Mouse (Mus musculus): ENCODE measurements around the gene 0610010K14Rik. TPM values are rescaled to one million over a fixed set of nuclear protein-coding genes. Genes with fewer than 3 reads are reported as not detected.
A peak's percentile ranks its signal among the peaks of the same experiment; 100 is the strongest.

Gene 0610010K14Rik
- polyA plus RNA-seq, 1 experiment from 2014 or later, result 210 TPM

GRCm38 (mm10) chr11:70254337-70254736 lies 16.6 kb upstream of the 0610010K14Rik start:
- peaks cover 67% of the 10 kb centered on the region for H3K27me3 ChIP-seq
- peak overlapping the region; percentile 20 for H3K4me3 ChIP-seq
- peak overlapping the region; percentile 46 for H3K4me2 ChIP-seq (replicated peaks)
- ATAC-seq (ENCODE audit: low FRiP score), result no peak
- no peak overlapping the region for H3K9ac ChIP-seq
- no peaks in the 10 kb centered on the region for H3K9me3 ChIP-seq (replicated peaks)
- no peaks in the 10 kb centered on the region for H3K36me3 ChIP-seq
- H3K27ac ChIP-seq, result no peak overlapping the region
- H3K4me1 ChIP-seq, result peaks cover 10% of the 10 kb centered on the region
- 4% methylated on average over 18 of the region's 18 CpGs for WGBS

GRCm38 (mm10) chr11:70251853-70252252 lies 14.1 kb upstream of the 0610010K14Rik start:
- peaks cover 10% of the 10 kb centered on the region for H3K4me1 ChIP-seq
- H3K27ac ChIP-seq, result no peak overlapping the region
- peaks cover 69% of the 10 kb centered on the region for H3K27me3 ChIP-seq
- no peak overlapping the region for H3K4me3 ChIP-seq
- no peaks in the 10 kb centered on the region for H3K9me3 ChIP-seq (replicated peaks)
- H3K9ac ChIP-seq, result no peak overlapping the region
- H3K36me3 ChIP-seq, result no peaks in the 10 kb centered on the region
- H3K4me2 ChIP-seq (replicated peaks), result no peak overlapping the region
- ATAC-seq (ENCODE audit: low FRiP score), result no peak
- WGBS, result 82% methylated on average over 8 of the region's 8 CpGs

GRCm38 (mm10) chr11:70250150-70250549 lies 12.4 kb upstream of the 0610010K14Rik start:
- peaks cover 67% of the 10 kb centered on the region for H3K27me3 ChIP-seq
- WGBS, result 67% methylated on average over 11 of the region's 11 CpGs

GRCm38 (mm10) chr11:70247136-70247845 lies 9.6 kb upstream of the 0610010K14Rik start:
- Histone ChIP-seq H3K36me3 (no peaks in the 10 kb centered on the region), H3K27me3 (peaks cover 39% of the 10 kb centered on the region), H3K4me1 (no peaks in the 10 kb centered on the region), H3K27ac (no peak overlapping the region), H3K4me3 (no peak overlapping the region), H3K4me2 (replicated peaks) (no peak overlapping the region), H3K9ac (no peak overlapping the region), H3K9me3 (replicated peaks) (no peaks in the 10 kb centered on the region)
- no peak for ATAC-seq (ENCODE audit: low FRiP score)
- 51% methylated on average over 9 of the region's 9 CpGs for WGBS

More at GRCm38 (mm10) chr11:70250150-70250549, 12.4 kb upstream of the 0610010K14Rik start:
- Histone ChIP-seq H3K4me2 (replicated peaks) (no peak overlapping the region), H3K36me3 (no peaks in the 10 kb centered on the region), H3K4me1 (peaks cover 10% of the 10 kb centered on the region), H3K9me3 (replicated peaks) (no peaks in the 10 kb centered on the region), H3K27ac (no peak overlapping the region), H3K4me3 (no peak overlapping the region), H3K9ac (no peak overlapping the region)
- no peak for ATAC-seq (ENCODE audit: low FRiP score)

GRCm38 (mm10) chr11:70242591-70242990 lies 4.9 kb upstream of the 0610010K14Rik start:
- ATAC-seq (ENCODE audit: low FRiP score), result no peak
- H3K9ac ChIP-seq, result no peak overlapping the region
- peaks cover 16% of the 10 kb centered on the region for H3K4me1 ChIP-seq
- WGBS, result 74% methylated on average over 11 of the region's 11 CpGs
- H3K27ac ChIP-seq, result no peak overlapping the region
- H3K36me3 ChIP-seq, result no peaks in the 10 kb centered on the region
- H3K4me2 ChIP-seq (replicated peaks), result no peak overlapping the region
- H3K27me3 ChIP-seq, result peaks cover 12% of the 10 kb centered on the region; the same call in 1 of the 2 replicates
- H3K4me3 ChIP-seq, result no peak overlapping the region
- H3K9me3 ChIP-seq (replicated peaks), result no peaks in the 10 kb centered on the region

- Histone ChIP-seq H3K4me3 (peak within 1 kb of the TSS; percentile 91), H3K27ac (peak within 1 kb of the TSS; percentile 85), H3K9ac (peak within 1 kb of the TSS; percentile 92), H3K4me1 (peaks cover 26% of the 10 kb centered on the region), H3K36me3 (peaks cover 14% of the 10 kb centered on the region), H3K9me3 (replicated peaks) (no peaks in the 10 kb centered on the region), H3K4me2 (replicated peaks) (peak within 1 kb of the TSS; percentile 98), H3K27me3 (no peaks in the 10 kb centered on the region)
- ATAC-seq (ENCODE audit: low FRiP score), result peak; percentile 26
- 0% methylated on average over 34 of the region's 35 CpGs for WGBS
Observed at GRCm38 (mm10) chr11:70239541-70240279, 2.0 kb upstream of the 0610010K14Rik start, which contains the start of the genes Gm21988 and Rnasek. Gene Gm21988, minus strand, starts transcription at chr11:70239830. Gene Rnasek, minus strand, starts transcription at chr11:70239842.

GRCm38 (mm10) chr11:70238591-70239440 lies 1.1 kb upstream of the 0610010K14Rik start:
- H3K9ac ChIP-seq, result peak overlapping the region; percentile 92

GRCm38 (mm10) chr11:70236717-70237116 lies 997 bp downstream of the 0610010K14Rik start:
- H3K27me3 ChIP-seq, result no peaks in the 10 kb centered on the region

More at GRCm38 (mm10) chr11:70238591-70239440, 1.1 kb upstream of the 0610010K14Rik start:
- peak overlapping the region; percentile 98 for H3K4me2 ChIP-seq (replicated peaks)
- H3K9me3 ChIP-seq (replicated peaks), result no peaks in the 10 kb centered on the region
- H3K4me1 ChIP-seq, result peaks cover 26% of the 10 kb centered on the region
- H3K4me3 ChIP-seq, result peak overlapping the region; percentile 91
- peak overlapping the region; percentile 92 for H3K27ac ChIP-seq
- 12% methylated on average over 23 of the region's 23 CpGs for WGBS
- no peak for ATAC-seq (ENCODE audit: low FRiP score)
- H3K27me3 ChIP-seq, result no peaks in the 10 kb centered on the region
- H3K36me3 ChIP-seq, result peaks cover 21% of the 10 kb centered on the region

GRCm38 (mm10) chr11:70235254-70235900 lies 2.3 kb downstream of the 0610010K14Rik start:
- Histone ChIP-seq H3K36me3 (peaks cover 21% of the 10 kb centered on the region), H3K4me3 (no peak overlapping the region), H3K27ac (no peak overlapping the region), H3K27me3 (peaks cover 7% of the 10 kb centered on the region), H3K4me2 (replicated peaks) (no peak overlapping the region), H3K9ac (no peak overlapping the region), H3K4me1 (peaks cover 32% of the 10 kb centered on the region), H3K9me3 (replicated peaks) (no peaks in the 10 kb centered on the region)
- 93% methylated on average over 12 of the region's 12 CpGs for WGBS
- no peak for ATAC-seq (ENCODE audit: low FRiP score)

More at GRCm38 (mm10) chr11:70236717-70237116, 997 bp downstream of the 0610010K14Rik start:
- Histone ChIP-seq H3K27ac (peak overlapping the region; percentile 92), H3K4me2 (replicated peaks) (peak overlapping the region; percentile 98), H3K9me3 (replicated peaks) (no peaks in the 10 kb centered on the region), H3K4me1 (peaks cover 37% of the 10 kb centered on the region), H3K9ac (peak overlapping the region; percentile 92), H3K4me3 (peak overlapping the region; percentile 91), H3K36me3 (peaks cover 21% of the 10 kb centered on the region)
- ATAC-seq (ENCODE audit: low FRiP score), result no peak
- 27% methylated on average over 7 of the region's 7 CpGs for WGBS

- 92% methylated on average over 8 of the region's 8 CpGs for WGBS
- ATAC-seq (ENCODE audit: low FRiP score), result no peak
- Histone ChIP-seq H3K4me1 (peaks cover 40% of the 10 kb centered on the region), H3K4me3 (no peak overlapping the region), H3K27ac (no peak overlapping the region), H3K36me3 (peaks cover 21% of the 10 kb centered on the region), H3K4me2 (replicated peaks) (no peak overlapping the region), H3K9ac (no peak overlapping the region), H3K27me3 (peaks cover 15% of the 10 kb centered on the region), H3K9me3 (replicated peaks) (no peaks in the 10 kb centered on the region)
Observed at GRCm38 (mm10) chr11:70234497-70234896, 3.2 kb downstream of the 0610010K14Rik start.

- Histone ChIP-seq H3K27me3 (peaks cover 20% of the 10 kb centered on the region), H3K4me2 (replicated peaks) (no peak overlapping the region), H3K9me3 (replicated peaks) (no peaks in the 10 kb centered on the region), H3K27ac (no peak overlapping the region), H3K9ac (no peak overlapping the region), H3K4me1 (peaks cover 44% of the 10 kb centered on the region), H3K4me3 (no peak overlapping the region), H3K36me3 (peaks cover 21% of the 10 kb centered on the region)
- no peak for ATAC-seq (ENCODE audit: low FRiP score)
- 61% methylated on average over 5 of the region's 5 CpGs for WGBS
Observed at GRCm38 (mm10) chr11:70234037-70234436, 3.7 kb downstream of the 0610010K14Rik start.

Data from hindbrain, embryonic 12.5 days (tissue).